Mouse (Mus musculus) CD4-positive, CD25-positive, alpha-beta regulatory T cell, adult 4 months (primary cell): ENCODE data around the gene Gm19684. TPM values are rescaled to one million over a fixed set of nuclear protein-coding genes. Genes with fewer than 3 reads are reported as not detected.
"Not testable (repeated sequence)": the region's sequence is repeated elsewhere in the genome, so short reads cannot be mapped to it uniquely, and the experiment has no call there.

Experiments
- ATAC-seq: one replicate; pipeline ENCODE4 v1.8.0; 2017
- polyA plus RNA-seq, 2 experiments: library from polyadenylated mRNA; unstranded; fragments of 100-300 nt; shearing (Covaris generic); gene quantifications; one replicate each; pipeline ENCODE4 v1.2.1; 2017

Gene Gm19684
- 1 to 10 TPM; 1.4 to 1.9 TPM for polyA plus RNA-seq

GRCm38 (mm10) chr17:36121352-36122020, at the start of gene Gm19684:
TSS of gene Gm19684 (plus strand) at chr17:36121678.
- peak; percentile 97 for ATAC-seq

- not testable (repeated sequence) for ATAC-seq
Measured at GRCm38 (mm10) chr17:36081901-36082300, 39.6 kb upstream of the Gm19684 start.

- ATAC-seq, result not testable (repeated sequence)
Measured at GRCm38 (mm10) chr17:36082519-36083232, 38.8 kb upstream of the Gm19684 start.

- peak; percentile 70 for ATAC-seq
Measured at GRCm38 (mm10) chr17:36083266-36083869, 38.1 kb upstream of the Gm19684 start.

- peak; percentile 58 for ATAC-seq
Measured at GRCm38 (mm10) chr17:36083870-36084451, 37.5 kb upstream of the Gm19684 start.

- ATAC-seq, result not testable (repeated sequence)
Measured at GRCm38 (mm10) chr17:36085976-36086375, 35.5 kb upstream of the Gm19684 start.

- ATAC-seq, result not testable (repeated sequence)
Measured at GRCm38 (mm10) chr17:36091933-36092332, 29.5 kb upstream of the Gm19684 start.

GRCm38 (mm10) chr17:36092520-36092919, 29.0 kb upstream of the Gm19684 start:
- not testable (repeated sequence) for ATAC-seq

- no peak for ATAC-seq
Measured at GRCm38 (mm10) chr17:36093936-36094335, 27.5 kb upstream of the Gm19684 start.

GRCm38 (mm10) chr17:36099603-36100002, 21.9 kb upstream of the Gm19684 start:
- ATAC-seq, result not testable (repeated sequence)

- not testable (repeated sequence) for ATAC-seq
Measured at GRCm38 (mm10) chr17:36102091-36102490, 19.4 kb upstream of the Gm19684 start.

GRCm38 (mm10) chr17:36110129-36110528, 11.3 kb upstream of the Gm19684 start:
- not testable (repeated sequence) for ATAC-seq

- ATAC-seq, result peak; percentile 79
Measured at GRCm38 (mm10) chr17:36110641-36111509, 10.6 kb upstream of the Gm19684 start.

GRCm38 (mm10) chr17:36111510-36111868, 10.0 kb upstream of the Gm19684 start:
- peak; percentile 88 for ATAC-seq

GRCm38 (mm10) chr17:36113979-36114593, 7.4 kb upstream of the Gm19684 start:
- ATAC-seq, result peak; percentile 41

- not testable (repeated sequence) for ATAC-seq
Measured at GRCm38 (mm10) chr17:36116545-36116944, 4.9 kb upstream of the Gm19684 start.

- not testable (repeated sequence) for ATAC-seq
Measured at GRCm38 (mm10) chr17:36120839-36121238, 639 bp upstream of the Gm19684 start.

- ATAC-seq, result not testable (repeated sequence)
Measured at GRCm38 (mm10) chr17:36124111-36124510, 2.6 kb downstream of the Gm19684 start.

- not testable (repeated sequence) for ATAC-seq
Measured at GRCm38 (mm10) chr17:36128525-36128924, 7.0 kb downstream of the Gm19684 start.

GRCm38 (mm10) chr17:36128968-36129817, 7.7 kb downstream of the Gm19684 start, which contains the start of gene Gm7030:
TSS of gene Gm7030 (minus strand) at chr17:36129425.
- not testable (repeated sequence) for ATAC-seq
